Mouse (Mus musculus) E14TG2a.4 (cell line): ENCODE results near the gene Rnf126.

Experiments used
- CTCF ChIP-seq: conservative IDR thresholded peaks from 2 replicates; pipeline ENCODE4 v1.5.1; 2014; ENCODE audit warnings: low read length
- NANOG ChIP-seq: IDR thresholded peaks from 2 replicates; pipeline ENCODE4 v1.6.1; 2014; ENCODE audit warnings: borderline replicate concordance, low read length, mixed read lengths

DNA sequence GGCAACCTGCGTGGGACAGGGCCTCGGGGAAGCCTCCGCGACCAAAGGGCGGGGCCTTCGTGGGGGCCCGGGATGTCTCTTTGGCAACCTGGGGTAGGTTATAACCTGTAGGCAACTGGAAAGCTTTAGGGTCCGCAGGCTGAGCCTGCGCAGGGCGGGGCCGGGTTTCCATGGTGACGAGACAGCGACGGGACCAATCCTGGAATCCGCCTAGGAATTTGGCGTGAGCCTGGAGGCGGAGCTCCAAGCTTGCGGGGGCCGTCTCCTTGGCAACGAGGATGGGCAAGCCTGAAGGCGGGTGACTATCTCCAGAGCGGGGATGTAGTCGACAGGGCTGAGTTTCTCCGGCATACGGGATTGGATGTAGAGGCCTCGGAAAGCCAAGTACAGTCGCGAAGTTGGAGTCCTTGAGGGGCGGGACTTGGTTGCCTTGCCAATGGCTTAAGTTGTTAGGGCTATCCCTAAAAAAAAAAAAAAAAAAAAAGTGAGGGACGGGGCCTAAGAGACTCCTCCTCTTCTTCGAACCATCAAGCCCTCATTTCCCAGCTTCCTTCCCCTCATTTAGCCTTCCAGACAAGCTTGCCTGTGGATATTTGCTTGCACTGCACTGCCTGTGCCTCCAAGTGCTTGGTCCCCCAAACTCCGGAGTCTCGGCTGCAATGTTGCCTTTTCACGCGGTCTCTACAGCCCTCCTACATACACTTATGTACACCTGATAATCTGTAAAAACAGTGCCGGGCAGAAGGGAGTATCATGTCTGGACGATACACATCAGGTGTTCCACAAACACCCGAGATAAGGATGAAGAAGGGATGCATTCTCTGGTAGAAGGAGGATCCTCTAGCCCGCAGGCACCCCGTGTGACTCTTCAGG lies 856 bp upstream of the Rnf126 start:
- no peak for TF ChIP-seq CTCF
- no peak for TF ChIP-seq NANOG
